Mouse (Mus musculus): ENCODE data around the gene Gfm2. TPM values are rescaled to one million over a fixed set of nuclear protein-coding genes. Genes with fewer than 3 reads are reported as not detected.

Gene Gfm2
- polyA plus RNA-seq, 1 experiment, result 15.5 TPM

DNA sequence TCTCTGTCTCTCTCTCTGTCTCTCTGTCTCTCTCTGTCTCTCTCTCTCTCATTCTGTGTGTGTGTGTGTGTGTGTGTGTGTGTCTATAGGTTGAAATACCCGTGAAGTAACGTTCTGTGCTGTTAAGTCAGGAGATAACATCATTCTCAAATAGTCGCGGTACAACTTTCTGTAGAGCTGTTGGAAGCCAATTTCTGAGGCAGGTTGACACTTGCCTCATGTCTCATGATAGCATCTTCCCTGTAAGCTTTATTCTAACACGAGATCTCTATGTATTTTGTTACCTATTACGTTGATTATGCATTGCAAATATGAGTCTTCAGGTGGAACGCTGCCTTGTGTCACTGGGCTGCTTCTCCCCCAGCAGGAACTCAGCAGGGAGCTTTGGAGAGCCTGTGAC lies 4.6 kb downstream of the Gfm2 start:
- Histone ChIP-seq H3K27ac (ENCODE audit: control insufficient read depth, insufficient read depth, low read depth, low read length, poor library complexity) (no peak overlapping the region), H3K4me1 (ENCODE audit: control insufficient read depth, insufficient read depth, low read length) (no peaks in the 10 kb centered on the region), H3K4me3 (replicated peaks; ENCODE audit: control insufficient read depth, low read depth, low read length) (no peak overlapping the region)
- TF ChIP-seq POLR2A (IDR thresholded peaks at IDR 0.05; ENCODE audit: borderline replicate concordance, control insufficient read depth, low read depth, low read length), result no peak
- TF ChIP-seq CTCF (IDR thresholded peaks at IDR 0.05; ENCODE audit: control insufficient read depth, insufficient read depth, low read length), result no peak
- WGBS, result 84% methylated on average over 7 of the region's 7 CpGs

DNA sequence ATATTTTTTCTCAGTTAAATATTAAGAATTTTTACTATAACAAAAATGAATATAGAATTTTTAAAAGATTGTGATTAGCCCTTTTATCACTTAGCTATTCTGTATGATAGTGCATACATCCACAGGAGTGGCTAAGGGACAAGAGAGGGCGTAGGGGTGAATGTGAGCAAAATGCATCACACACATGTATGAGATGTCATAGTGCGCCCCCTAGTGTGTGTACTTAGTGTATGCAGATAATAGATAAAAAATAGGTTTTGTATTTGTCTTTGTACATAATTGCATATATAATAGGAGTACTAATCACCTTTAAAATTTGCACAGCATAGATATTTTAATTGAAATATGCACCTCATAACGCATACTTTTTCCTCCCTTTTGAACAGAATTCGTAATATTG lies 8.1 kb downstream of the Gfm2 start:
- Histone ChIP-seq H3K4me3 (replicated peaks; ENCODE audit: control insufficient read depth, low read depth, low read length) (no peak overlapping the region), H3K27ac (ENCODE audit: control insufficient read depth, insufficient read depth, low read depth, low read length, poor library complexity) (no peak overlapping the region), H3K4me1 (ENCODE audit: control insufficient read depth, insufficient read depth, low read length) (no peaks in the 10 kb centered on the region)
- WGBS, result 56% methylated on average over 4 of the region's 4 CpGs
- TF ChIP-seq CTCF (IDR thresholded peaks at IDR 0.05; ENCODE audit: control insufficient read depth, insufficient read depth, low read length) (peak; percentile 42), POLR2A (IDR thresholded peaks at IDR 0.05; ENCODE audit: borderline replicate concordance, control insufficient read depth, low read depth, low read length) (no peak)

DNA sequence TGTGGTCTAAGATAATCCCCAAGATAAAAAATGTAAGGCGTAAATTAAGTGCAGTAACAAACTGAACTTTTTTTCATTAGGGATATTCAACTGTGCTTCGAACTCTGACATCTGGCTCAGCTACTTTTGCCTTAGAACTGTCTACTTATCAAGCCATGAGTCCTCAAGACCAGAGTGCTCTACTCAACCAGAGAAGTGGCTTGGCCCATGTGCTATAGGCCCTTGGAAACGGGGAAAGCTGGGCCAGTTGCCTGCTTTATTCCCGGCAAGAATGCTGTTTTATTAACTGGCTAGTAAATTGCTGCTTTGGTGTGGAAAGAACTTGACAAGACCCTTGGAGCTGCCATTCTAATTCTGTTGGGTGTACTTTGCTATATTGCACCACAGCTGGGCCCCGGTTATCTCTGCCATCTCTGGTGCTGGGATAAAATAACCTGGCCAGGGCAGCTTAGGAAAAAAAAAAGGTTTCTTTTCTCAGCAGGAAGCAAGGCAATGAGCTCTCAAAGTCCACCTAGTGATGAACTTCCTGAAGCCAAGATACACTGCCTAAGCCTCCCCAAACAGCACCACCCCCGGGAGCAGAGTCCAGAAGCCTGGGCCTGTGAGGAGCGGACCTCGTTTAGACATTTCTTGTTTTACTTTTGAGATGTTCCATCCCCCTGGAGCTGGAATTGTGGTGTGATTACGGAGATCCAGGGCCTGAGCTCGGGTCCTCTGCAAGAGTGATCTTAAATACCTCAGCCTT lies 38.0 kb downstream of the Gfm2 start:
- 86% methylated on average over 10 of the region's 10 CpGs for WGBS
- no peak overlapping the region for H3K27ac ChIP-seq (ENCODE audit: control insufficient read depth, insufficient read depth, low read depth, low read length, poor library complexity)
- no peak for TF ChIP-seq POLR2A (IDR thresholded peaks at IDR 0.05; ENCODE audit: borderline replicate concordance, control insufficient read depth, low read depth, low read length)
- H3K4me1 ChIP-seq (ENCODE audit: control insufficient read depth, insufficient read depth, low read length), result no peaks in the 10 kb centered on the region
- no peak overlapping the region for H3K4me3 ChIP-seq (replicated peaks; ENCODE audit: control insufficient read depth, low read depth, low read length)

- TF ChIP-seq POLR2A (IDR thresholded peaks at IDR 0.05; ENCODE audit: borderline replicate concordance, control insufficient read depth, low read depth, low read length) (no peak), CTCF (IDR thresholded peaks at IDR 0.05; ENCODE audit: control insufficient read depth, insufficient read depth, low read length) (no peak)
- Histone ChIP-seq H3K4me1 (ENCODE audit: control insufficient read depth, insufficient read depth, low read length) (no peaks in the 10 kb centered on the region), H3K27ac (ENCODE audit: control insufficient read depth, insufficient read depth, low read depth, low read length, poor library complexity) (no peak overlapping the region), H3K4me3 (replicated peaks; ENCODE audit: control insufficient read depth, low read depth, low read length) (no peak overlapping the region)
- 84% methylated on average over 5 of the region's 5 CpGs for WGBS
These were observed 39.0 kb downstream of the Gfm2 start for GRCm38 (mm10) chr13:97176731-97177130.

- no peak for TF ChIP-seq POLR2A (IDR thresholded peaks at IDR 0.05; ENCODE audit: borderline replicate concordance, control insufficient read depth, low read depth, low read length)
- 88% methylated on average over 7 of the region's 7 CpGs for WGBS
- Histone ChIP-seq H3K4me3 (replicated peaks; ENCODE audit: control insufficient read depth, low read depth, low read length) (no peak overlapping the region), H3K4me1 (ENCODE audit: control insufficient read depth, insufficient read depth, low read length) (no peaks in the 10 kb centered on the region), H3K27ac (ENCODE audit: control insufficient read depth, insufficient read depth, low read depth, low read length, poor library complexity) (no peak overlapping the region)
These were observed 41.2 kb downstream of the Gfm2 start for GRCm38 (mm10) chr13:97178943-97179342.

DNA sequence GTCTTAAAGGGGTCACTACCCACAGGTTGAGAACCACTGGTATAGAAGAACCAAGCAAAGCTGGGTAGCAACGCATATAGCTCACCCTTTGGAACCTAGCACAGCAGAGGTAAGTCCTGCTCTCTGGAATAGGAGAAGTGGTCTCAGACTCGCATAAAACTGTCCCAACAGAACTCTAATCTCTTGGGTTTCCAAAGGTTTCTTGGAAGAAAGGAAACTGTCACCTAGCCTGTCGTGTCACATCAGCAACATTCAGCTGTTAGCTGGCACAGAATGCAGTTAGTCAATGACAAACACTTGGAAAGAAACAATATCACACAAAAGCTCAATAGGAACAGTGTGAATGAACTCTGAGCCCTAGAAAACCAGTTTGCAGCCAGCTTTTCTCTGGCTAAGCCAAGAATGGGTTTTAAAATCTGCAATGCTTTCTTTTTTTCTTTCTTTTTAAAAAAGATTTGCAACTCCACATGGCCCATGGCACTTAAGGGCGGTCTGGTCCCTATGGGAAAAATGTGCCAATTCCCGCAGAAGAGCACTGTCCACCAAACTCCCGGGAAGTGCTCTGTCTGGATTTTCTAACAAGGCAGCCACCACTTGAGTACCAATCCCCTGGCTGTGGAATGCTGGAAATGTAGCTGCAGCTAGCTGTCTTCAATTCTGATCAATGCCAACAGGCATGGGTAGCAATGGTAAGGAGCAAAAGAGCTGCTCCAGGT lies 42.5 kb downstream of the Gfm2 start:
- H3K4me3 ChIP-seq (replicated peaks; ENCODE audit: control insufficient read depth, low read depth, low read length), result no peak overlapping the region
- TF ChIP-seq POLR2A (IDR thresholded peaks at IDR 0.05; ENCODE audit: borderline replicate concordance, control insufficient read depth, low read depth, low read length), result no peak
- TF ChIP-seq CTCF (IDR thresholded peaks at IDR 0.05; ENCODE audit: control insufficient read depth, insufficient read depth, low read length), result no peak
- no peak overlapping the region for H3K27ac ChIP-seq (ENCODE audit: control insufficient read depth, insufficient read depth, low read depth, low read length, poor library complexity)
- H3K4me1 ChIP-seq (ENCODE audit: control insufficient read depth, insufficient read depth, low read length), result no peaks in the 10 kb centered on the region
- WGBS, result 86% methylated on average over 6 of the region's 6 CpGs

DNA sequence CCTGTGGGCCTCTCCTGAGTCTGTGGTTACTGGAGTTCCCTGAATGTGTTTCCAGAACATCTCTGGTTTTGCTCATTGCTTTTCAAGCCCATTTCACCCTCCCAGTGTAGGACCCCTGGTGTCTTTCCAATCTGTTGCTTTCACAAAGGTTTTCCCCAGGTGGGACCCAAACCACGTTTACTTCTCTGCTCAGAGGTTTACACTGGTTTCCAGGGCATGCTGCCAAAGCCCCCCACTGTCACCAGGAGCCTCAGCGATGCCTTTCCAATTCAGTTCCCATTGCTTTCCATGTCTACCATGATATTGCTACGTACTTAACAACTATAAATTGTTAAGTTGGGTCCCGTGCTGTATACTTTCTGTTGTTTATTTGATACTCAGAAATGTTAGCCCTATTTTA lies 45.1 kb downstream of the Gfm2 start:
- Histone ChIP-seq H3K4me3 (replicated peaks; ENCODE audit: control insufficient read depth, low read depth, low read length) (no peak overlapping the region), H3K4me1 (ENCODE audit: control insufficient read depth, insufficient read depth, low read length) (peaks cover 4% of the 10 kb centered on the region; the same call in 1 of the 2 replicates), H3K27ac (ENCODE audit: control insufficient read depth, insufficient read depth, low read depth, low read length, poor library complexity) (no peak overlapping the region)
- WGBS, result 82% methylated on average over 4 of the region's 4 CpGs
- TF ChIP-seq POLR2A (IDR thresholded peaks at IDR 0.05; ENCODE audit: borderline replicate concordance, control insufficient read depth, low read depth, low read length), result no peak
- no peak for TF ChIP-seq CTCF (IDR thresholded peaks at IDR 0.05; ENCODE audit: control insufficient read depth, insufficient read depth, low read length)

DNA sequence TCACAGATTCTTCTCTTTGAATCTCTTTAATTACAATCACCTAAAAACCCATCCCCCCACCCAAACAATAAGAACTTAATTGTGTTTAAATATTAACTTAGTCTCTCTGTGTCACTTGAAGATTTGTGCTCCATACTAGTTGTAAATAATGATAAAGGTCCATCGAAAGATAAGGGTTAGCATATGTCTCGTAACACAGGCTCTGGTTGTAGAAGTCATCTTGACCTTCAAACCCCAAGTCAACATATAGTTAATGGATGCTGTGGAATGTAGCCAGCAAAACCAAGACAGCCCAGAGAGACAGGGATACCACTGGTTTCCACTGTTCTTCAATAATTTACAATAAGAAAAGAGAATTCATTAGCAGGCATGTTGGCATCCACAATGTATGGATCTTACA lies 46.4 kb downstream of the Gfm2 start:
- no peak overlapping the region for H3K27ac ChIP-seq (ENCODE audit: control insufficient read depth, insufficient read depth, low read depth, low read length, poor library complexity)
- TF ChIP-seq CTCF (IDR thresholded peaks at IDR 0.05; ENCODE audit: control insufficient read depth, insufficient read depth, low read length), result no peak
- no peak for TF ChIP-seq POLR2A (IDR thresholded peaks at IDR 0.05; ENCODE audit: borderline replicate concordance, control insufficient read depth, low read depth, low read length)
- H3K4me3 ChIP-seq (replicated peaks; ENCODE audit: control insufficient read depth, low read depth, low read length), result no peak overlapping the region
- peaks cover 4% of the 10 kb centered on the region; the same call in 1 of the 2 replicates for H3K4me1 ChIP-seq (ENCODE audit: control insufficient read depth, insufficient read depth, low read length)
- WGBS, result 74% methylated on average over 2 of the region's 2 CpGs

Data from bone marrow, adult 2 months (tissue).